Mouse (Mus musculus): ENCODE data around the gene Ift22.
"Not testable (repeated sequence)": the region's sequence is repeated elsewhere in the genome, so short reads cannot be mapped to it uniquely, and the experiment has no call there.

Gene Ift22

DNA sequence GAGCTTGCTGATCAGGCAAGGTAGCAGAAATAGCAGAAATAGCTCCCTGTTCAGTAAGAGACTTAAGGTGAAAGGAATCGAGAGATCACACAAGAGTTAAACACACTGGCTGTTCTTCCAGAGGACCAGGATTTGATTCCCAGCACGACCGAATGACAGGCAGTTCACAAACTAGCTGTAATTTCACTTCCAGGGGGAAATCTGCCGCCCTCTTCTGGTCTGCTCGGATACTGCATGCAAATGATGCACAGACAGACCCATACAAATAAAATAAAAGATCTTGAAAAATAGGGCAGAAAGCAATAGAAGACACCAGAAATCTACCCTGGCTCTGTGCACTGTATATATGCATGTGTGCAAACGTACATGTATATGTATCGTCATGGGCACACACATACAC, 2.3 kb upstream of the Ift22 start:
- peak; percentile 79 for DNase-seq (ENCODE audit: low read depth, low spot score)

DNA sequence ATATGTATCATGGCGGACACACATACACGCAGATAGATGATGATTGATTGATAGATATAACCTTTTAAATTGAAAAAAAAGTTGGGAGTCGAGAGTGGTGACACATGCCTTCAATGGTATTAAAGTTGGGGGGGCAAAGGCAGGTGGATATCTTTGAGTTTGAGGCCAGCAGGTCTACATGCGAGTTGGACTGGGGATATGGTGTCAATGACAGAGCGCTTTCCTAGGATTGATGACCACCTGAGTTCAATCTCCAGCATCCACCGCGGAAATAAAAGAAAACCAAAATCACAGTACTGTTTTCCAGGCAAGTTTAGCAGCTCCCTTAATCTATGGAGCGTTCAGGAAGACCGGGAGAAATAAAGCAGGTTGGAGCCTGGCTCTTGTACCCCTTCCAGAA, 363 bp upstream of the Ift22 start:
- DNase-seq (ENCODE audit: low read depth, low spot score) = no peak

GRCm38 (mm10) chr5:136914183-136914582, 6.2 kb downstream of the Ift22 start:
- no peak for DNase-seq (ENCODE audit: low read depth, low spot score)

DNA sequence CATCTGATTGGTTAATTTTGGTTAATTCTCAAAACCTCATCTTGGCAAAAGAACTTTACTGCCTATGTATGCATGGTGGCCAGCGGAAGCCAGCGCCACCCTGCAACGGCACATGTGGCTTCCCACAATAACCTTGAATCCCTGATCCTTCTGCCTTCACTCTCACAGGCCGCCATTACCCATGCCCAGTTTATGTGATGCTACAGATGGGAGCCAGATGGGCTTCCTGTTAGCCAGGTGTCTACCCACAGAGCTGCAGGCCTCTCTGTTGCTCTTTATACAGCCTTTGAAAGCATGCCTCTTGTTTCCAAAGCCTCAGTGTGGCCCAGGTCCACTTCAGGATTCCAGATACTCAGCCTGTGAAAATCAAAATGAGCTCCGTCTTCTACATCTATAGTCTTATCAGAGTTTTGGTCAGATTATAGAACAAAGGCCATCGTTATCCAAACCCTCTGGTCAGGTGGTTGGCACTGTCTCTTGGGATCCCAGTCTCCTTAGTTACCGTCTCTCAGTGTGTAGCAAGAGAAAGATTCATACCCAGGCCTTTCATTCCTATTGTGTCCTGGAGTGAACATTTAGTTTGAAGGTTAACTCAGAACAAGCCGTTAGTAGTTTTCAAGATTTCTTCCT, 9.8 kb downstream of the Ift22 start:
- DNase-seq (ENCODE audit: low read depth, low spot score) = no peak

- DNase-seq (ENCODE audit: low read depth, low spot score) = peak; percentile 87
Measured at GRCm38 (mm10) chr5:136918655-136919472, 10.9 kb downstream of the Ift22 start.

GRCm38 (mm10) chr5:136919546-136920301, 11.8 kb downstream of the Ift22 start:
- no peak for DNase-seq (ENCODE audit: low read depth, low spot score)

- no peak for DNase-seq (ENCODE audit: low read depth, low spot score)
Measured at GRCm38 (mm10) chr5:136922830-136923229, 14.9 kb downstream of the Ift22 start.

GRCm38 (mm10) chr5:136923751-136924478, 16.0 kb downstream of the Ift22 start:
- DNase-seq (ENCODE audit: low read depth, low spot score) = no peak

- peak; percentile 88 for DNase-seq (ENCODE audit: low read depth, low spot score)
Measured at GRCm38 (mm10) chr5:136929073-136929472, 21.1 kb downstream of the Ift22 start.

DNA sequence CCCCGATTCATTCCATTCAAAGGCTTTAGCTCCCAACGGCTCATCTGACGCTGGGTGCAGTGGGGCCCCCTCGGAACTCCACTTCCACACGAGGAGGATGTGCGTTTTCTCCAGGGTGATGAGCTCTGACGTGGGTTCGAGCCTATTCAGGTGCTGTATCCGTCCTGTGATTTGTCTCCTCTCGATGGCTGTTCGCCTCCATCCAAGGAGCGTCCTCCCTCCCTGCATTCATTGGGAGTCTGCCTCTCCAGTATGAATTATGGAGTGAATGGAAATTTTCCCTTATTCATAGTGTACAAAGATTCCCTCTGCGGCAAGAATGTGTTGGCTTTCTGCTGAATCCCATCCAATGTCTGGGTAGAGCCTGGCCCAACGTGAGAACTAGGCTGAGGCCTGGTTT, 23.9 kb downstream of the Ift22 start:
- no peak for DNase-seq (ENCODE audit: low read depth, low spot score)

GRCm38 (mm10) chr5:136932956-136933355, 25.0 kb downstream of the Ift22 start:
- DNase-seq (ENCODE audit: low read depth, low spot score) = peak; percentile 33

GRCm38 (mm10) chr5:136933930-136934329, 26.0 kb downstream of the Ift22 start:
- peak; percentile 57 for DNase-seq (ENCODE audit: low read depth, low spot score)

DNA sequence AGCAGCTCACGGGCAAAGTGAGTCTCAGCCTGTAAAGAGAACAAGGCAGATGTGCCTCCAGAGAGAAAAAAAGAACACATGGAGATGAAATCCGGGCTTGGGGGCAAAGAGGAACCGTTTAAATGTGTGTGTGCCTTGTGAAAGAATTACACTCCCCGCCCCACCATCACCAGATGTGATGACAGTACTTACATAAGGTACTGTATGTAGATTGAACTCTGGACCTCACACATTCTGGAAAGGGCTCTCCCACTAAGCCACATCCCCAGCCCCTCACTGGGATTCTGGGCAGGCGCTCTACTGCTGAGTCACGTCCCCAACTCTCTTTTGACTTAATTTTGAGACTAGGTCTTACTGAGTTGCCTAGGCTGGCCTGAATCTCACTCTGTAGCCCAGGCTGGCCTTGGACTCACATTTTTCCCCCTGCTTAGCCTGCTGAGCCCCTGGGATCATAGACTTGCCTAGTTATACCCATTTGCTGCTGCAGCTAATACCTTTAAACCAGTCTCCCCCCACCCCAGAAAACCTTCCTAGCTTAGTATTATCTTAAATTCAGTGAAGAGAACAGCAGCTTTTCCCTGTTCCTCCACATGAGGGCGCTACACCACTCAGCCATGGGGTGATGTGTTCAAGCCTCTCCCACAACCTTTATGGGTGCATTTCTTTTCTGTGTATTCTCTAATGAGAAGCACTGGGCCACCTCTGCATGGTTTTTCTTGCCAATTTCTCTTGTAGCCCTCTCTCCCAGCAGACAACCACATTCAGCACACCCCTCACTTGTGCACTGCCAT, 28.1 kb downstream of the Ift22 start:
- peak; percentile 81 for DNase-seq (ENCODE audit: low read depth, low spot score)

DNA sequence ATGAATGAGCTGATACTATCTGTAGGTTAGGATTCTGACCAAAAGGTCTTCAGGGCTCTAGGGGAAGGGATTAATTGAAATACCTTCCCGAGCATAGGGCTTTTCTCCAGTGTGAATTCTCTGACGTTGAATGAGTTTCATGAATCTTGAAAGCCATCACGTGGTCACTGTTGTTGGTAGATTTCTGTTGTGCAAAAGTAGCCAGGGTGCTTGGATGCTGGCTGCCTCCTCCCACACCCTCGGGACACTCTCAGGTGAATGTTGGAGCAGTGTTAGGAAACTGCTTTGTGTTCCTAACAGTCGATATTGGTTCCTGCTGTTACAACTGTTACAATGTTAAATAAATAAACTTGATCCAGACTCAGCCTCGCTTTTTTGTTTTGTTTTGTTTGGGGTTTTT, 28.8 kb downstream of the Ift22 start:
- DNase-seq (ENCODE audit: low read depth, low spot score) = no peak

GRCm38 (mm10) chr5:136937621-136938020, 29.7 kb downstream of the Ift22 start:
- DNase-seq (ENCODE audit: low read depth, low spot score) = no peak

DNA sequence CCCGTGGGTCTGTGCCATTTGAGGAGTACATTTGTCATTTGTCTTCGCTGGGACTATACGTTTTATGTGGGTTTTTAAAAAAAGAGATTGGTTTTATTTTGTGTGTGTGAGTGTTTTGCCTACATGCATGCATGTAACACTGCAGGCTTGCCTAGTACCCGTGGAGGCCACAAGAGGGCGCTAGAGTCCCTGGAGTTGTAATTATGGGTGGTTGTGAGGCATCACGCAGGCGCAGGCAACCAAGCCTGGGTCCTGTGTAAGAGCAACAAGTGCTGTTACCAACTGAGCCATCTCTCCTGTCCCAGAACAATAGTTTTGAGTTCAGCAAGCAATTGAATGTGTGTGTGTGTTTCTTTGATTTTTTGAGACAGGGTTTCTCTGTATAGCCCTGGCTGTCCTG, 31.3 kb downstream of the Ift22 start:
- DNase-seq (ENCODE audit: low read depth, low spot score) = peak; percentile 85

- not testable (repeated sequence) for DNase-seq (ENCODE audit: low read depth, low spot score)
Measured at GRCm38 (mm10) chr5:136940029-136940428, 32.1 kb downstream of the Ift22 start.

GRCm38 (mm10) chr5:136940845-136941560, 33.1 kb downstream of the Ift22 start:
- DNase-seq (ENCODE audit: low read depth, low spot score) = peak; percentile 76

DNA sequence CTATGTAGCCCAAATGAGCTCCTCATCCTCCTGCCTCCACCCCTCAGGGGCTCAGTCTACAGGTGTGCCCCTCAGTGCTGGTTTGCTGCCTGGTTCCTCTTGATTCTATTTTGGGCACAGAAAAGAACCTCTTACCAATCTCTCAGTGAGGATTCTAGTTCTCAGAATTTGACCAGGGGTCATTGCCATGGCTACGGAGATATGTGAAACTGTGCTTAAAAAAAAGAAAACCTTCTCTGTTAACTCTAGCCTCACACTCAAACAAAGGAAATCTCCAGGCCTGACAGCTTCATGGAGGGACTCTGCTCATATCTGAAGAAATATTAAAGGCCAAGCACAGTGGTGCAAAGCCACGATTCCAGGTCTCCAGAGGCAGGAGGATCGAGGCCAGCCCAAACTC, 34.8 kb downstream of the Ift22 start:
- DNase-seq (ENCODE audit: low read depth, low spot score) = no peak

GRCm38 (mm10) chr5:136943382-136943781, 35.4 kb downstream of the Ift22 start:
- no peak for DNase-seq (ENCODE audit: low read depth, low spot score)

All from ZHBTc4 (cell line).